Mouse (Mus musculus): Measurements from ENCODE around the gene Aar2. TPM values are rescaled to one million over a fixed set of nuclear protein-coding genes. Genes with fewer than 3 reads are reported as not detected.

Aar2 gene
- total RNA-seq, 1 experiment, result 23.0 TPM

GRCm38 (mm10) chr2:156602581-156602980 lies 55.2 kb downstream of the Aar2 start:
- Histone ChIP-seq H3K9ac (ENCODE audit: insufficient read depth, low read depth, low read length, poor library complexity, severe bottlenecking) (no peak overlapping the region), H3K9me3 (ENCODE audit: control insufficient read depth, insufficient read depth, low read depth, low read length) (no peaks in the 10 kb centered on the region), H3K36me3 (ENCODE audit: control insufficient read depth, insufficient read depth, low read length, poor library complexity, severe bottlenecking) (no peaks in the 10 kb centered on the region), H3K27ac (ENCODE audit: insufficient read depth, low read depth, low read length, poor library complexity, severe bottlenecking) (no peak overlapping the region), H3K4me3 (ENCODE audit: insufficient read depth in 1 of 2, low read depth in 1 of 2, low read length in 2 of 2, poor library complexity in 1 of 2, severe bottlenecking in 1 of 2) (no peak overlapping the region), H3K4me1 (ENCODE audit: control insufficient read depth in 2 of 2, insufficient read depth in 2 of 2, low read length in 2 of 2, poor library complexity in 1 of 2) (peaks cover 4 to 9% of the 10 kb centered on the region in 2 experiments; a peak in 3 of 4 replicates)
- in situ Hi-C loops (cut with MboI; ENCODE audit: low sequenced_read_pairs in 2 of 2, unreplicated experiment in 2 of 2), result loop anchor here in 1 of 2 experiments (10.0 kb wide), 1 partner anchor 102 kb away; no protein-coding TSS in a partner anchor
- DNase-seq (ENCODE audit: low read depth, low spot score), result no peak
- no peak for TF ChIP-seq HCFC1 (IDR thresholded peaks at IDR 0.05; ENCODE audit: borderline replicate concordance, insufficient read depth, low read length)
- no peak for TF ChIP-seq MAFK (IDR thresholded peaks at IDR 0.05; ENCODE audit: insufficient read depth, low read depth, low read length)
- TF ChIP-seq ZC3H11A (IDR thresholded peaks at IDR 0.05; ENCODE audit: borderline replicate concordance, low read depth, low read length), result no peak
- TF ChIP-seq ZNF384 (IDR thresholded peaks at IDR 0.05; ENCODE audit: low read depth, low read length), result no peak
- TF ChIP-seq CHD2 (IDR thresholded peaks at IDR 0.05; ENCODE audit: low read depth, low read length), result no peak

- in situ Hi-C loops (cut with MboI; ENCODE audit: low sequenced_read_pairs in 2 of 2, unreplicated experiment in 2 of 2), result loop anchor here in 1 of 2 experiments (10.0 kb wide), 1 partner anchor 101 kb away; no protein-coding TSS in a partner anchor
- DNase-seq (ENCODE audit: low read depth, low spot score), result no peak
- peaks cover 4 to 9% of the 10 kb centered on the region in 2 experiments; a peak in 3 of 4 replicates for H3K4me1 ChIP-seq (ENCODE audit: control insufficient read depth in 2 of 2, insufficient read depth in 2 of 2, low read length in 2 of 2, poor library complexity in 1 of 2)
- H3K9me3 ChIP-seq (ENCODE audit: control insufficient read depth, insufficient read depth, low read depth, low read length), result no peaks in the 10 kb centered on the region
- H3K27ac ChIP-seq (ENCODE audit: insufficient read depth, low read depth, low read length, poor library complexity, severe bottlenecking), result no peak overlapping the region
- no peak overlapping the region for H3K4me3 ChIP-seq (ENCODE audit: insufficient read depth in 1 of 2, low read depth in 1 of 2, low read length in 2 of 2, poor library complexity in 1 of 2, severe bottlenecking in 1 of 2)
- H3K36me3 ChIP-seq (ENCODE audit: control insufficient read depth, insufficient read depth, low read length, poor library complexity, severe bottlenecking), result no peaks in the 10 kb centered on the region
- no peak overlapping the region for H3K9ac ChIP-seq (ENCODE audit: insufficient read depth, low read depth, low read length, poor library complexity, severe bottlenecking)
- TF ChIP-seq HCFC1 (IDR thresholded peaks at IDR 0.05; ENCODE audit: borderline replicate concordance, insufficient read depth, low read length) (no peak), ZC3H11A (IDR thresholded peaks at IDR 0.05; ENCODE audit: borderline replicate concordance, low read depth, low read length) (no peak), CHD2 (IDR thresholded peaks at IDR 0.05; ENCODE audit: low read depth, low read length) (no peak), MAFK (IDR thresholded peaks at IDR 0.05; ENCODE audit: insufficient read depth, low read depth, low read length) (no peak), ZNF384 (IDR thresholded peaks at IDR 0.05; ENCODE audit: low read depth, low read length) (no peak)
These were observed 56.3 kb downstream of the Aar2 start for GRCm38 (mm10) chr2:156603671-156604070.

GRCm38 (mm10) chr2:156605144-156605543 lies 57.8 kb downstream of the Aar2 start:
- in situ Hi-C loops (cut with MboI; ENCODE audit: low sequenced_read_pairs in 2 of 2, unreplicated experiment in 2 of 2), result loop anchor here in 1 of 2 experiments (10.0 kb wide), 1 partner anchor 100 kb away; no protein-coding TSS in a partner anchor

GRCm38 (mm10) chr2:156605971-156606370 lies 58.6 kb downstream of the Aar2 start:
- TF ChIP-seq ZNF384 (IDR thresholded peaks at IDR 0.05; ENCODE audit: low read depth, low read length), result no peak
- no peak for TF ChIP-seq CHD2 (IDR thresholded peaks at IDR 0.05; ENCODE audit: low read depth, low read length)
- no peak for TF ChIP-seq ZC3H11A (IDR thresholded peaks at IDR 0.05; ENCODE audit: borderline replicate concordance, low read depth, low read length)
- no peak for TF ChIP-seq MAFK (IDR thresholded peaks at IDR 0.05; ENCODE audit: insufficient read depth, low read depth, low read length)
- no peak for TF ChIP-seq HCFC1 (IDR thresholded peaks at IDR 0.05; ENCODE audit: borderline replicate concordance, insufficient read depth, low read length)
- Histone ChIP-seq H3K4me3 (ENCODE audit: insufficient read depth in 1 of 2, low read depth in 1 of 2, low read length in 2 of 2, poor library complexity in 1 of 2, severe bottlenecking in 1 of 2) (no peak overlapping the region), H3K36me3 (ENCODE audit: control insufficient read depth, insufficient read depth, low read length, poor library complexity, severe bottlenecking) (no peaks in the 10 kb centered on the region), H3K9me3 (ENCODE audit: control insufficient read depth, insufficient read depth, low read depth, low read length) (no peaks in the 10 kb centered on the region), H3K4me1 (ENCODE audit: control insufficient read depth in 2 of 2, insufficient read depth in 2 of 2, low read length in 2 of 2, poor library complexity in 1 of 2) (peaks cover 4 to 9% of the 10 kb centered on the region in 2 experiments; a peak in 3 of 4 replicates), H3K9ac (ENCODE audit: insufficient read depth, low read depth, low read length, poor library complexity, severe bottlenecking) (no peak overlapping the region), H3K27ac (ENCODE audit: insufficient read depth, low read depth, low read length, poor library complexity, severe bottlenecking) (no peak overlapping the region)
- in situ Hi-C loops (cut with MboI; ENCODE audit: low sequenced_read_pairs in 2 of 2, unreplicated experiment in 2 of 2), result loop anchor here in 1 of 2 experiments (10.0 kb wide), 1 partner anchor 99 kb away; no protein-coding TSS in a partner anchor
- no peak for DNase-seq (ENCODE audit: low read depth, low spot score)

More at GRCm38 (mm10) chr2:156605144-156605543, 57.8 kb downstream of the Aar2 start:
- H3K36me3 ChIP-seq (ENCODE audit: control insufficient read depth, insufficient read depth, low read length, poor library complexity, severe bottlenecking), result no peaks in the 10 kb centered on the region
- no peak overlapping the region for H3K27ac ChIP-seq (ENCODE audit: insufficient read depth, low read depth, low read length, poor library complexity, severe bottlenecking)
- DNase-seq (ENCODE audit: low read depth, low spot score), result no peak
- no peaks in the 10 kb centered on the region for H3K9me3 ChIP-seq (ENCODE audit: control insufficient read depth, insufficient read depth, low read depth, low read length)
- TF ChIP-seq CHD2 (IDR thresholded peaks at IDR 0.05; ENCODE audit: low read depth, low read length) (no peak), HCFC1 (IDR thresholded peaks at IDR 0.05; ENCODE audit: borderline replicate concordance, insufficient read depth, low read length) (no peak), ZNF384 (IDR thresholded peaks at IDR 0.05; ENCODE audit: low read depth, low read length) (no peak), ZC3H11A (IDR thresholded peaks at IDR 0.05; ENCODE audit: borderline replicate concordance, low read depth, low read length) (no peak), MAFK (IDR thresholded peaks at IDR 0.05; ENCODE audit: insufficient read depth, low read depth, low read length) (no peak)
- no peak overlapping the region for H3K4me3 ChIP-seq (ENCODE audit: insufficient read depth in 1 of 2, low read depth in 1 of 2, low read length in 2 of 2, poor library complexity in 1 of 2, severe bottlenecking in 1 of 2)
- H3K9ac ChIP-seq (ENCODE audit: insufficient read depth, low read depth, low read length, poor library complexity, severe bottlenecking), result no peak overlapping the region
- H3K4me1 ChIP-seq (ENCODE audit: control insufficient read depth in 2 of 2, insufficient read depth in 2 of 2, low read length in 2 of 2, poor library complexity in 1 of 2), result peaks cover 4 to 9% of the 10 kb centered on the region in 2 experiments; a peak in 3 of 4 replicates
